Mouse (Mus musculus) ovary, postnatal 10 days (tissue): ENCODE results near the gene Akr1c13.
"Not testable (repeated sequence)": the region's sequence is repeated elsewhere in the genome, so short reads cannot be mapped to it uniquely, and the experiment has no call there.

ENCODE experiments used
- DNase-seq: peaks from one replicate; pipeline ENCODE4 v3.0.0; 2022; ENCODE audit warnings: low spot score

Gene Akr1c13

GRCm38 (mm10) chr13:4190904-4191303 lies at the start of gene Akr1c13:
Gene Akr1c13 (plus strand): TSS chr13:4191150.
- DNase-seq, result no peak

- no peak for DNase-seq
Observed at GRCm38 (mm10) chr13:4144261-4144660, 46.7 kb upstream of the Akr1c13 start.

- no peak for DNase-seq
Observed at GRCm38 (mm10) chr13:4150518-4150917, 40.4 kb upstream of the Akr1c13 start, which contains the start of gene Akr1c18. Gene Akr1c18 (minus strand): TSS chr13:4150654.

- DNase-seq, result no peak
Observed at GRCm38 (mm10) chr13:4152908-4153307, 38.0 kb upstream of the Akr1c13 start.

- DNase-seq, result no peak
Observed at GRCm38 (mm10) chr13:4153593-4153992, 37.4 kb upstream of the Akr1c13 start.

GRCm38 (mm10) chr13:4155286-4155685 lies 35.7 kb upstream of the Akr1c13 start:
- DNase-seq, result no peak

- DNase-seq, result no peak
Observed at GRCm38 (mm10) chr13:4168006-4168405, 22.9 kb upstream of the Akr1c13 start.

- no peak for DNase-seq
Observed at GRCm38 (mm10) chr13:4172978-4173377, 18.0 kb upstream of the Akr1c13 start.

GRCm38 (mm10) chr13:4181321-4181720 lies 9.6 kb upstream of the Akr1c13 start:
- not testable (repeated sequence) for DNase-seq

- DNase-seq, result no peak
Observed at GRCm38 (mm10) chr13:4183116-4183515, 7.8 kb upstream of the Akr1c13 start.

GRCm38 (mm10) chr13:4186641-4187411 lies 4.1 kb upstream of the Akr1c13 start:
- DNase-seq, result not testable (repeated sequence)

- no peak for DNase-seq
Observed at GRCm38 (mm10) chr13:4188174-4188573, 2.8 kb upstream of the Akr1c13 start.

- no peak for DNase-seq
Observed at GRCm38 (mm10) chr13:4192511-4192910, 1.6 kb downstream of the Akr1c13 start.

GRCm38 (mm10) chr13:4206147-4206903 lies 15.4 kb downstream of the Akr1c13 start:
- DNase-seq, result no peak

- DNase-seq, result no peak
Observed at GRCm38 (mm10) chr13:4211560-4212299, 20.8 kb downstream of the Akr1c13 start.

- DNase-seq, result no peak
Observed at GRCm38 (mm10) chr13:4212309-4212708, 21.4 kb downstream of the Akr1c13 start.

- not testable (repeated sequence) for DNase-seq
Observed at GRCm38 (mm10) chr13:4215496-4215895, 24.5 kb downstream of the Akr1c13 start.

- no peak for DNase-seq
Observed at GRCm38 (mm10) chr13:4228441-4228840, 37.5 kb downstream of the Akr1c13 start, which contains the start of gene Akr1c19. Gene Akr1c19 (plus strand): TSS chr13:4228700.

- DNase-seq, result no peak
Observed at GRCm38 (mm10) chr13:4230841-4231623, 40.1 kb downstream of the Akr1c13 start.

- DNase-seq, result no peak
Observed at GRCm38 (mm10) chr13:4233135-4233534, 42.2 kb downstream of the Akr1c13 start.

GRCm38 (mm10) chr13:4233536-4234172 lies 42.7 kb downstream of the Akr1c13 start:
- DNase-seq, result no peak
